Mouse (Mus musculus): ENCODE data around the gene E2f1. TPM values are rescaled to one million over a fixed set of nuclear protein-coding genes. Genes with fewer than 3 reads are reported as not detected.

The E2f1 gene
- 25.0 and 30.7 TPM in 2 replicates for polyA plus RNA-seq (2016; fragmentation: Nextera tagmentation; extraction: Ambion mirVana)

DNA sequence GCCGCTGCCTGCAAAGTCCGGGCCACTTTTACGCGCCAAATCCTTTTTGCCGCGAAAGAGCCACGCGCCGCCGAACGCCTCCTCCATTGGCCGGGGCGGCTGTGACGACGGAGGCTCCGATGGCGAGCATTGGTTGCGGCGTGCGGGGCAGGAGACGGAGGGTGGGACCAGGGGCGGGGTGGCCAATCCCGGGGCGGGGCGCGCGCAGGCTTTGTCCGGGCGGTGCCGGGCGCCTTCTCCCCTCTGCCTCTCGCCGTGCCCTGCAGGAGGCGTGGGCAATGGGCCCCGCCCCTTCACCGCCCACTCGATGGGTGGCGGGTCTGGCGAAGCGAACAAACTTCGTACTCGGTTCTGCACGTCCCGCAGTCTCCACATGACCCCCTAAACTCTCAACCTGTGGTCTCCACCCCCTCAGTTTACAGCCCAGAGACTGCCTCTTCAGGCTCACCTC lies at the start of gene E2f1:
TSS of gene E2f1 (minus strand) at position 57 of the 451 bp plus-strand sequence.
- peak within 1 kb of the TSS; percentile 89 for H3K27ac ChIP-seq
- H3K4me2 ChIP-seq (replicated peaks), result peak within 1 kb of the TSS; percentile 93
- ATAC-seq (ENCODE audit: low FRiP score), result peak; percentile 96
- H3K27me3 ChIP-seq, result no peaks in the 10 kb centered on the region
- no peaks in the 10 kb centered on the region for H3K36me3 ChIP-seq
- peaks cover 51% of the 10 kb centered on the region for H3K4me1 ChIP-seq
- no peaks in the 10 kb centered on the region for H3K9me3 ChIP-seq (replicated peaks)
- peak within 1 kb of the TSS; percentile 94 for H3K4me3 ChIP-seq
- H3K9ac ChIP-seq, result peak within 1 kb of the TSS; percentile 77
- WGBS, result 0% methylated on average over 33 of the region's 44 CpGs

DNA sequence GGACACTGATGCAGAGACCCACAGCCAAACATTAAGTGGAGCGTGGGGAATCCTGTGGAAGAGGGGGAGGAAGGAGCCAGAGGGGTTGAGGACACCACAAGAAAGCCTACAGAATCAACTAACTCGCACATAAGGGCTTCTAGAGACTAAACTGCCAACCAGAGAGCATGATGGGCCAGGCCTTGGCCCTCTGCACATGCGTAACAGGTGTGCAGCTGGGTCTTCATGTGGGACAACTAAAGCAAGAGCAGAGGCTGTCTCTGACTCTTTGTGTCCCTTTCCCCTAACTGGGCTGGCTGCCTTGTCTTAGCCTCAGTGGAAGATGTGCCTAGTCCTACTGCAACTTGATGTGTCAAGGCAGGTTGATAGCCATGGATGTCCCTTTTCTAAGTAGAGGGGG lies 47.4 kb upstream of the E2f1 start:
- Histone ChIP-seq H3K27ac (no peak overlapping the region), H3K36me3 (no peaks in the 10 kb centered on the region), H3K4me2 (replicated peaks) (no peak overlapping the region), H3K9me3 (replicated peaks) (no peaks in the 10 kb centered on the region), H3K4me3 (no peak overlapping the region), H3K27me3 (no peaks in the 10 kb centered on the region), H3K4me1 (peaks cover 17% of the 10 kb centered on the region), H3K9ac (no peak overlapping the region)
- ATAC-seq (ENCODE audit: low FRiP score), result no peak
- 89% methylated on average over 3 of the region's 3 CpGs for WGBS

DNA sequence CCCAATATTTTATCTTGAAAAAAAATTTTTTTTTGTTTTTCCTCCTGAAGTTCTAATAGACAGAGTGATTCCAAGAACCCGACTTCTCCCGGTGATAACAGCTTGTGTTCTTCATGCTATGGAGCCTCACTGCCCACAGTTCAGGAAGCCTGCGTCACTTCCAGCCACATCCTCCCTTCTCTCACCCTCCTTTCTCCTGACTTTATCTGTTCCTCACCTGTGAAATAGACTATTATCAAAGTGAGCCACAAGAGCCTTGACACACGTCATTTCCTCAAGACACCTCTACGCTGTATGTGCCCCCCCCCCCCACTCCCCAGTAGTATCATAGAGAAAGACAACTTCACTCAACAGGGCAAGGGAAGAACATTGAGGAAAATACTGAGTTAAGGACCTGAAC lies 46.0 kb upstream of the E2f1 start:
- Histone ChIP-seq H3K4me3 (no peak overlapping the region), H3K27me3 (no peaks in the 10 kb centered on the region), H3K4me2 (replicated peaks) (no peak overlapping the region), H3K9me3 (replicated peaks) (no peaks in the 10 kb centered on the region), H3K9ac (no peak overlapping the region), H3K4me1 (peaks cover 17% of the 10 kb centered on the region), H3K36me3 (no peaks in the 10 kb centered on the region), H3K27ac (no peak overlapping the region)
- WGBS, result 92% methylated on average over 5 of the region's 5 CpGs
- no peak for ATAC-seq (ENCODE audit: low FRiP score)

DNA sequence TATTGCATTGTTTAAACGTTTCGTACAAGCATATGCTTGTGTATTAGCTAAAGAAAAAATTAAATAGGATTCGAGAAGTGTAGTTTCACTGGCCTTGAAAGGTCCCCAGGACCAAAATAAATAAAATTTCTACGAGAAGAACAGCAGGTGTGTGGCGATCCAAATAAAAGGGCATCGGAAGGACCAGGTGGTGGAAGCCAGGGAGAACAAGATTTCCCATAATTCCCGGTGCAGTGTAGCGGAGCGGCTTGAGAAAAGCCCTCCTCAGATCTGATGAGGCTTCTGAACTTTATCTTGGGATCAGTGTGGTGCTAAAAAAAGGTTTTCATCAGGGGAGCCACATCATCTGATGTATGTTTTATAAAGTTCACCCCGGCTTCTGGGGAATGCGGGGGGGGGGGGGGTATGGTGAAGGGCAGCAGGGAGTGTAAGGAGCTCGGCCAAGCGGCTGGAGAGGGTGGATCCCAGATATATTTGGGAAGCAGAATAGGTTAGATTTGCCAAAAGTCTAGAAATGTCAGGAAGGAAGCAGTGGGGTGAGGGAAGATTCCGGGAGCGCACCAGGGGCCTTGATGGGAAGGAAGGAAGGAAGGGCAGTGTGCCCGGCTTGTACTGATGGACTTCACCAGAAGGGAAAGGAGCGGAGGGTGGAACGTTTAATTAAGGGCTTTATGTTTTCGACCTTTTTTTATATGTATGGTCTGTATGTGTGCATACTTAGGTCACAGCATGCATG lies 45.3 kb upstream of the E2f1 start:
- peak overlapping the region; percentile 67; the same call in 1 of the 2 replicates for H3K4me2 ChIP-seq (replicated peaks)
- H3K9ac ChIP-seq, result peak overlapping the region; percentile 29; the same call in 1 of the 2 replicates
- H3K4me3 ChIP-seq, result no peak overlapping the region
- ATAC-seq (ENCODE audit: low FRiP score), result no peak
- H3K27me3 ChIP-seq, result no peaks in the 10 kb centered on the region
- H3K27ac ChIP-seq, result no peak overlapping the region
- WGBS, result 78% methylated on average over 19 of the region's 19 CpGs
- H3K36me3 ChIP-seq, result no peaks in the 10 kb centered on the region
- no peaks in the 10 kb centered on the region for H3K9me3 ChIP-seq (replicated peaks)
- peaks cover 17% of the 10 kb centered on the region for H3K4me1 ChIP-seq

DNA sequence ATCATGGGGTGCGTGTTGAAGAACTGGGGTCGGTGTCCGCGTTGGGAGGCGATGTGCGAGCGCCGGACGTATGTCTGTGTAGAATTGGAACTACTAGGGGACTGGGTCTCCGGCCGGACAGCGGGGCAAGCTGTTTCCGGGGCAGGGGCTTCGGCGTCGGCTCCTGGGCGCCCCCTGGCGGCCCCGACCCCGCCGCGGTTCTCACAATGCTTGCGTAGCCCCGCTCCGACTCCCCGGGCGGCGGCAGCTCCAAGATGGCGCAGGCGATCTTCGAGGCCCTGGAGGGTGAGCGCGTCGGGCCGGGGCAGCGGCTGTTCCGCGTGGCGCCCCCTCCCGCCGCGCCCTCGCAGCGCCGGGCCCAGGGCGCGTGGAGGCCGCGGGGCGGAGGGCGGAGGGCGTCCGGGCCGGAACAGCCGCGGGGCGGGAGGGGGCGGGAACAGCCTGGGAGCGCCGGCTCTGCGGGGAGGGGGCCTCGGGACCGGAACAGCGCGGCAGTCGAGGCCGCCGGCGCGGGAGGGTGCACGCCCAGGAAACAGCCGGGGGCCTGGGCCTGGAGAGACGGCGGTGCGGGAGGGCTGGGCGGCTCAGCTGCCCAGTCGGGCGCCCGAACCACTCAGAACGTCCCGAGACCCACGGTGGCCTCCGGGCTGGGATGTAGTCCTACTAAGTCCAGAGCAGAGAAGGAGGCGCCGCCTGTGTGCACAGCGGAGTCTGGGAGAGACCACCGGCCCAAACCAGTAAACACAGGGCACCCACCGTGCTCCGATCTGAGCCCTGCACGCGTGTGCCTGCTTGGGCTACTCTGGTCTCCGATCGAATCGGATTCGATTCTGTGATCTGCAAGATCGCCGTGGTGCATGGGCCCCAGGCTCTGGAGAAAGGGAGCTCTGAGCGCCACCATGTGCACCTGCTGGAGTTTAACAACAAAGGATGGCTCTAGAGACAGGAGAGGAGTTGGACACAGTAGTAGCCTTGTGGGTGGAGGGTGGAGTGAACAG lies 43.7 kb upstream of the E2f1 start, which contains the start of the genes Zfp341 and 4930519P11Rik:
TSS of gene Zfp341 (plus strand) at position 180 of the 998 bp plus-strand sequence.
TSS of gene 4930519P11Rik (minus strand) at position 320 of the 998 bp plus-strand sequence.
- H3K4me2 ChIP-seq (replicated peaks), result peak within 1 kb of the TSS; percentile 67
- under 1% methylated on average over 78 of the region's 98 CpGs for WGBS
- peaks cover 17% of the 10 kb centered on the region for H3K4me1 ChIP-seq
- ATAC-seq (ENCODE audit: low FRiP score), result peak; percentile 95
- no peaks in the 10 kb centered on the region for H3K36me3 ChIP-seq
- peak within 1 kb of the TSS; percentile 55 for H3K4me3 ChIP-seq
- H3K9ac ChIP-seq, result peak within 1 kb of the TSS; percentile 78
- no peaks in the 10 kb centered on the region for H3K27me3 ChIP-seq
- H3K27ac ChIP-seq, result peak within 1 kb of the TSS; percentile 96
- H3K9me3 ChIP-seq (replicated peaks), result no peaks in the 10 kb centered on the region

DNA sequence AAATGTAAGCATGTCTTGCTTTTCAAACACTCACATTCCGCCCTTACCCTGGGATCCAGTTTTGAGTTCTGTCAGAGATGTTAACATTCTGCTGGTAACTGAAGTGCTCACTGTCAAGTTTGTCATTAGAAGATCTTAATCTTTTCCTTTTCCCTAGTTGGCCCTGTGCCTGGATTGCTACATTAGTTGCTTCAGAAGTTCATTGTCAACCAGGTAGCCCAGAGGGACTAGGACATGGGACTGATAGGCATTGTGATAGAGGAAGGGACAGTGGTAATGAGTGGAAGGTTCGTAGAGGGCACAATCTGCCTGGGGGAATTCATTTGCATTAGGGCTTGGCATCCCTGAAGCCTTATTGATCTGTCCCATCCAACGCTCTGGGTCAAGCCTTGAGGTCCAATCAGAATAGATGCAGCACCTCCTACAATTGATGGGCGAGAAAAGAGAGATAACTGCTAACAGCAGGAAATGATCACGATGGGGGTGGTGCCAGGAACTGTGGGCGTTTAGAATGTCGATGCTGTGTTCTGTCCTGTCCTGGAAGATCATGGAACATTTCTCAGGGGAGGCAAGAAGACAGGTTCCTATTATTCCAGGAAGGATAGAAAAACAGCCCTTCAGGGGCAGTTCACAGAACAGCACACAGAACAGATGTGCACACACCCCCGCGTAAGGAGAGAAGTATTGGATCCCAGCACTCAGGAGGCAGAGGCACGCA lies 39.5 kb upstream of the E2f1 start:
- WGBS, result 63% methylated on average over 10 of the region's 10 CpGs
- Histone ChIP-seq H3K9me3 (replicated peaks) (no peaks in the 10 kb centered on the region), H3K27me3 (no peaks in the 10 kb centered on the region), H3K4me1 (peaks cover 15% of the 10 kb centered on the region), H3K36me3 (no peaks in the 10 kb centered on the region), H3K9ac (no peak overlapping the region), H3K4me2 (replicated peaks) (no peak overlapping the region), H3K4me3 (no peak overlapping the region), H3K27ac (no peak overlapping the region)
- no peak for ATAC-seq (ENCODE audit: low FRiP score)

DNA sequence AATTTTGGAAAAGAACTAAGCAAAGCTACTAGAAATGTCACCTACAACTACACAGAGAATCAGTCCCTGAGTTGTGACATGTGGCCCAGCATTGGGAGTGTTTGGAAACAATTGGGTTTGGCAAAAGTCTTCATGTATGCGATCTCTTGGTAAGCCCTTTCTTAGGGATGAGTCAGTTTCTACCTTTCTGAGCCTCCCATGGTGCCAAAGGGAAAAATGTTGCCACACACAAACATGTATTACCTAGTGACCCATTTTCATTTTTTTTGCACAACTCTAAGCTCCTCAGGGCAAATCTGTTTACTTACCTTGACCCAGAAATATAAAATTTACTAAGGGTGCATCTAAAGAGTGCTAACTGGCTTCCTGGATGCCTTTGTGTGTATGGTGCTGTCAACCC lies 37.3 kb upstream of the E2f1 start:
- no peaks in the 10 kb centered on the region for H3K9me3 ChIP-seq (replicated peaks)
- no peak overlapping the region for H3K4me2 ChIP-seq (replicated peaks)
- H3K27me3 ChIP-seq, result no peaks in the 10 kb centered on the region
- H3K27ac ChIP-seq, result no peak overlapping the region
- H3K4me3 ChIP-seq, result no peak overlapping the region
- no peaks in the 10 kb centered on the region for H3K36me3 ChIP-seq
- 89% methylated on average over 1 of the region's 1 CpGs for WGBS
- H3K9ac ChIP-seq, result no peak overlapping the region
- no peak for ATAC-seq (ENCODE audit: low FRiP score)
- peaks cover 13% of the 10 kb centered on the region for H3K4me1 ChIP-seq

DNA sequence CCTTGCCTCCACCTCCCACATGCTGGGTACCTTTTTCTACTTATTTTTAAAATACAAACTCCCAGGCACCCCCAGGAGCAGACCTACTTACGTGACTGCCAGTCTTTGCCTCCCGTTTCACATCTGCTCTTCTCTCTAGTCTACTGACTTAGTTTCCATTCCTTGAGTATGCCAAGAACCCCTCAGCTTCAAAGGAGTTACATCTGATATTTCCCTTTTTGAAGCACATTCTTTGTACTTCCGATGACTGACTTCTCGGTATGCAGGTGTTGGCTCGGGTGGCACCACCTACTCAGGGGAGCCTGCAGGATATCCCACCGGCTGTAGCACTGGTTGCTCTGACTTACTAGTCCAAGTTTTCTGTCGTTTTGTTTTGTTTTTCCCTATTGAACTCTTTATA lies 34.5 kb upstream of the E2f1 start:
- H3K4me1 ChIP-seq, result peaks cover 13% of the 10 kb centered on the region
- peak overlapping the region; percentile 67 for H3K4me2 ChIP-seq (replicated peaks)
- no peak overlapping the region for H3K27ac ChIP-seq
- ATAC-seq (ENCODE audit: low FRiP score), result no peak
- H3K9me3 ChIP-seq (replicated peaks), result no peaks in the 10 kb centered on the region
- 38% methylated on average over 7 of the region's 7 CpGs for WGBS
- H3K36me3 ChIP-seq, result no peaks in the 10 kb centered on the region
- H3K4me3 ChIP-seq, result peak overlapping the region; percentile 70
- no peak overlapping the region for H3K9ac ChIP-seq
- no peaks in the 10 kb centered on the region for H3K27me3 ChIP-seq

DNA sequence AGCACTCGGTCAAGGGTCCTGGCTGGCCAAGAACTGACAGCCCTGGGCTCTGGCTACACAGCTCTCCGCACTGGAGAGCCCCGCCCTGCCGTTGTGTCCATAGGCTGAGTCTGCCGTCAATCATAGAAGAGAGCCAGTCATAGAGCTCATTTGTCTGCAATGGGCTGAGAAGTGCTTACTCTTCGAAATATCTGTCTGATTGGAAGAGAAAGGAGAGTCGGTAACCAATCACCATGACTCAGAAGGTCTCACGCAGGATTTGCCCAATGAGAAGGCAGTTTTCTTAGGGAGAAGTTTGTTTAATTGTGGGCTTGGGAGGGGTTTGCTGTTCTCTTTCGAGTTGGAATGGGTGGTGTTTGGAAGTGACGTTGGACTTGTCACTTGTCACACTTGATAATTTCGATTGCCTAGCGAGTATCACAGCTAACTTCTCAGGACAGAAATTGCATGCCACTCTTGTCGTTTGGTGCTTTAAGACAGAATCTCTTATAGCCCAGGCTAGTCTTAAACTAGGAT lies 34.0 kb upstream of the E2f1 start, which contains the start of gene Pxmp4:
TSS of gene Pxmp4 (minus strand) at position 71 of the 516 bp plus-strand sequence.
- Histone ChIP-seq H3K27ac (peak within 1 kb of the TSS; percentile 26), H3K36me3 (no peaks in the 10 kb centered on the region), H3K4me3 (peak within 1 kb of the TSS; percentile 70)

DNA sequence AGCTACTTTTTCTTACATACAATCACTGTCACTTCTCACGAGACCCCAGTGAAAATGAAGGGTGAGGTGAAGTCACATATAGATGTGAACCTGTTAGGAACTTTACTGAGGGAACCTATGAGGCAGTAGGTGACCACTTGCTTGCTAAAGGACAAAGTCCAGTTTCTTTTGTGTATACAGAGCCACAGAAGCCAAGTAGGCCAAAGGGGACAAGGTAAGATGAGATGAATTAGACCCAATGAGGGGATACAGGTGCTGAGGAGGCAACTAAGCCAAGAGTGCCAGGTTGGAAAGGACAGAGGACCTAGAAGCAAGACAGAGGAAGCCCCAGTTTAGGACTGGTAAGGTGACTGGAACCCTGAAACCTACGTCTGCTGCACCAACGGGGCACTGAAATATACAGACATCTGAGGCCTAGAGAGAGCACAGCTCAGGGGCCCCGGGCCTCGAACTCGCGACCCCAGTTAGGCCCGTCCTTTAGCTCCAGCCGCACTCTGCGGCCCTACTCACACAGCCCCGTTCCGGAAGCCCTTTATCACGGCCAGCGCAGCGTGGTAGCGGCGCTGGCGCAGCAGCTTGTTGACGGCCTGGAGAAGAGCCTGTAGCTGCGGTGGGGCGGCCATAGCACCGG lies 33.4 kb upstream of the E2f1 start:
- H3K36me3 ChIP-seq, result no peaks in the 10 kb centered on the region
- H3K27me3 ChIP-seq, result no peaks in the 10 kb centered on the region
- no peaks in the 10 kb centered on the region for H3K9me3 ChIP-seq (replicated peaks)
- H3K4me1 ChIP-seq, result peaks cover 13% of the 10 kb centered on the region
- WGBS, result 17% methylated on average over 22 of the region's 22 CpGs
- H3K27ac ChIP-seq, result peak overlapping the region; percentile 26
- peak overlapping the region; percentile 70 for H3K4me3 ChIP-seq
- peak overlapping the region; percentile 80 for H3K9ac ChIP-seq
- H3K4me2 ChIP-seq (replicated peaks), result peak overlapping the region; percentile 67
- ATAC-seq (ENCODE audit: low FRiP score), result no peak; the same call in 1 of the 2 replicates

More for the DNA sequence above, 34.0 kb upstream of the E2f1 start, which contains the start of gene Pxmp4:
- peak within 1 kb of the TSS; percentile 67 for H3K4me2 ChIP-seq (replicated peaks)
- ATAC-seq (ENCODE audit: low FRiP score), result peak; percentile 100
- under 1% methylated on average over 13 of the region's 13 CpGs for WGBS
- no peaks in the 10 kb centered on the region for H3K9me3 ChIP-seq (replicated peaks)
- H3K27me3 ChIP-seq, result no peaks in the 10 kb centered on the region
- H3K4me1 ChIP-seq, result peaks cover 13% of the 10 kb centered on the region
- H3K9ac ChIP-seq, result peak within 1 kb of the TSS; percentile 80

DNA sequence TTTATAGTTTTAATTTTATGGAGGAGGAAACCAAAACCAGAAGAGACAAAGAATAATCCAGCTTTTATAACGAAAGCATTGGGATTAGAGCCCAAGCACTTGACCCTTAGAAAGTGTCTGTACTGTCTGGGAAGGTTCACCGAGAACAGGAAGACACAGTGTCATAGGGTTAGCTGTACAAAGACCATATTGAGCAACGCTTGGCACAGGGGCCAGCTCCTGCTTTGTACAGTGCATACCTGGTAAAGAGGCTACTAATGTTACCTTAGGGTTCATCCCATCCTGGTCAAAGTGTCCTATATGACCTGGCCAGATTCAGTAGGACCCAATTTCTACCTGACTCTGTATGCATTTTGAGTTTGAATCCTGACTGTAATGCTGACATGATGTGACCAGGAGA lies 31.6 kb upstream of the E2f1 start:
- Histone ChIP-seq H3K27ac (no peak overlapping the region), H3K9ac (no peak overlapping the region), H3K4me3 (no peak overlapping the region), H3K36me3 (no peaks in the 10 kb centered on the region), H3K27me3 (no peaks in the 10 kb centered on the region), H3K4me2 (replicated peaks) (no peak overlapping the region), H3K4me1 (peaks cover 13% of the 10 kb centered on the region), H3K9me3 (replicated peaks) (no peaks in the 10 kb centered on the region)
- no peak for ATAC-seq (ENCODE audit: low FRiP score)
- 72% methylated on average over 3 of the region's 3 CpGs for WGBS

Measured in hindbrain, embryonic 12.5 days (tissue).